Mouse (Mus musculus) cerebellum, postnatal 10 days (tissue): Measurements from ENCODE around the gene Slc25a42.

Experiments
- DNase-seq, 2 experiments: peaks; one replicate each; pipeline ENCODE4 v3.0.0; 2021; ENCODE audit warnings: mixed read lengths in 2 of 2

Gene Slc25a42

GRCm38 (mm10) chr8:70170116-70170515 lies 42.0 kb downstream of the Slc25a42 start:
- no peak for DNase-seq

- peak; percentile 88 to 92 for DNase-seq
Measured at GRCm38 (mm10) chr8:70166504-70167110, 45.5 kb downstream of the Slc25a42 start.

GRCm38 (mm10) chr8:70163316-70163715 lies 48.8 kb downstream of the Slc25a42 start:
- no peak for DNase-seq

GRCm38 (mm10) chr8:70160015-70160414 lies 52.1 kb downstream of the Slc25a42 start:
- no peak for DNase-seq

GRCm38 (mm10) chr8:70159211-70159610 lies 52.9 kb downstream of the Slc25a42 start:
- DNase-seq, result no peak

GRCm38 (mm10) chr8:70158069-70158853 lies 53.8 kb downstream of the Slc25a42 start:
- DNase-seq, result peak; percentile 73 to 81

- DNase-seq, result no peak
Measured at GRCm38 (mm10) chr8:70157240-70157800, 54.8 kb downstream of the Slc25a42 start.

GRCm38 (mm10) chr8:70152537-70153257 lies 59.4 kb downstream of the Slc25a42 start:
- DNase-seq, result peak; percentile 82 to 85

GRCm38 (mm10) chr8:70150158-70150557 lies 61.9 kb downstream of the Slc25a42 start:
- DNase-seq, result no peak

- DNase-seq, result no peak
Measured at GRCm38 (mm10) chr8:70147678-70148607, 64.2 kb downstream of the Slc25a42 start.

GRCm38 (mm10) chr8:70139981-70140380 lies 72.1 kb downstream of the Slc25a42 start:
- no peak for DNase-seq

- peak; percentile 99 to 100 for DNase-seq
Measured at GRCm38 (mm10) chr8:70139026-70139857, 72.9 kb downstream of the Slc25a42 start, which contains the start of the genes Rfxank, Borcs8 and Mef2b. TSS of gene Rfxank (minus strand) at chr8:70139154. TSS of gene Borcs8 (plus strand) at chr8:70139499. TSS of gene Mef2b (plus strand) at chr8:70139711.

GRCm38 (mm10) chr8:70137890-70138289 lies 74.2 kb downstream of the Slc25a42 start:
- DNase-seq, result no peak

- DNase-seq, result no peak
Measured at GRCm38 (mm10) chr8:70136591-70136990, 75.5 kb downstream of the Slc25a42 start.

- DNase-seq, result no peak
Measured at GRCm38 (mm10) chr8:70134931-70135330, 77.2 kb downstream of the Slc25a42 start.
